Mouse (Mus musculus) spleen, embryonic (tissue): ENCODE data around the gene Slc35b2.

Experiments used
- CTCF ChIA-PET: fragments of 350-600 bp; sonication (Branson Sonifier 250); formaldehyde crosslinking; loops from one replicate; lab custom pipeline; 2022; lab: Charles Lee

The Slc35b2 gene

DNA sequence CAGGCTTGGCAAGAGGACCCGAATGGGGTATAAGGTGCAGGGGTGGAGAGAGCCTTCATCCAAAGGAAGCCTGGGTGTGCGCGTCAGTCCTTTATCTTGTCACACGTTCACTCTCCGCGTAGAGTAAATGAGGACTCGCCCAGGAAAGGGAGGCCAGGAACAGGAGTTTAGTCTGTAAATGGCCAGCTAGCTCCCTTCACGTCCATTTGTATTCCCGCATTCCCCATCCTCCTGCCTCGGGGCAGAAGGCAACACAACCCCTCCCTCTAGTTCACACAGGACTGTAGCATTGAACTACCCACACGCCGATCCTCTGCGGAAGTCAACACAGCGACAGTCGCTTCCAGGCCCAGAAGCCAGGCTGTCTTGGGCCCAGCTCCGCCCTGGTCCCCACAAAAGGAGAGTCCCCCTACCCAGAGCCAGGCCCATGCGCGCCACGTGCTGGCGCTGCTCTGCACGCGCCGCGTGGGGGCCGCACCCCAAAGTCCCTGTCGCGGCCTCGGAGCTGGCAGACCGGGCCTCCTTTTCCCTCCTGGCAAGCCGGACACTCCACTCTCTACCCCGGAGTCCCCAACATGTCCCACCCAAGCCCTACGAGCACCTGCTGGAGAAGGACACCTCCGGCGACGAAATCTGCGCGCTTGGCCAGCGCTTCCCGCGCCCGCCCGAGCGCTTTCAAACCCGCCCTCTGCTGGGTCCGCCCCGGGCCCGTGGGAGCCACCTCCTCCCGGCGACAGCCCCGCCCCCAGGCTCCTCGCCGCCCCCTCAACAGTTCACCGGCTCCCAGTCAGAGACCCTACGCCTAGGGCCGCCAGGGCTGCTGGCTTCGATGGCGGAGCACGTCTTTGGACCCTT, 31.4 kb downstream of the Slc35b2 start:
- CTCF ChIA-PET = interaction anchor here (1.4 to 1.5 kb wide), 2 partner anchors 11 to 37 kb away, joined by 3 read pairs; no protein-coding TSS in a partner anchor

DNA sequence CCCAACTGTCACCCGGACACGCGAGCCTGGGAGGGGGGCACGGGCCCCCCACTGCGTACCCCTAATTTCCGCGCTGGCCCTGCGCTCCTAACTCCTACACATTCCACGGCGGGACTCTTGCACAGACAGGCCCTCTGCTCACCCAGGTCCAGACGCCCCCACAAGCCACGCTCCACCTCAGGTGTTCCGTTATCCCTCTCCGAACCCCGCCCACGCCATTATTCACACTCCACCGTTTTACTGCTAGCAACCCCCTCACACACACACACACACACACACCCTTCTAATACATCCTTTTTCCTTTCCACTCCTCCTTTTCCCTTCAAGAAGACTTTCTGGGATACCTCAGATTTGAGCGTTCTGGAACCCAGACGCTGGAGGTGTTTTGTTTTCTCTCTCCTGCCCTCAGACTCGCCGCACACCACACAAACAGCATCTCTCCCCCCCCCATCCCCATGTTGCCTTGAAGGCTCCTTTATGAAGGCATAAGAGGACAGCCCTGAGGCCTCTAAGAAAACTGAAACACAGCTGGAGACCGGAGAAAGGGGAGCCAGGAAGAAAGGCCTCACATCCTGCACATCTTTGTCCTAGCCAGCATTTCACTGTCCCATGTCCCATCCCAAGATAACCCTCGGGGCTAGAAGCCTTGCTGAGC, 32.2 kb downstream of the Slc35b2 start:
- CTCF ChIA-PET = interaction anchor here (1.4 kb wide), 1 partner anchor 38 kb away, joined by 3 read pairs; no protein-coding TSS in a partner anchor

DNA sequence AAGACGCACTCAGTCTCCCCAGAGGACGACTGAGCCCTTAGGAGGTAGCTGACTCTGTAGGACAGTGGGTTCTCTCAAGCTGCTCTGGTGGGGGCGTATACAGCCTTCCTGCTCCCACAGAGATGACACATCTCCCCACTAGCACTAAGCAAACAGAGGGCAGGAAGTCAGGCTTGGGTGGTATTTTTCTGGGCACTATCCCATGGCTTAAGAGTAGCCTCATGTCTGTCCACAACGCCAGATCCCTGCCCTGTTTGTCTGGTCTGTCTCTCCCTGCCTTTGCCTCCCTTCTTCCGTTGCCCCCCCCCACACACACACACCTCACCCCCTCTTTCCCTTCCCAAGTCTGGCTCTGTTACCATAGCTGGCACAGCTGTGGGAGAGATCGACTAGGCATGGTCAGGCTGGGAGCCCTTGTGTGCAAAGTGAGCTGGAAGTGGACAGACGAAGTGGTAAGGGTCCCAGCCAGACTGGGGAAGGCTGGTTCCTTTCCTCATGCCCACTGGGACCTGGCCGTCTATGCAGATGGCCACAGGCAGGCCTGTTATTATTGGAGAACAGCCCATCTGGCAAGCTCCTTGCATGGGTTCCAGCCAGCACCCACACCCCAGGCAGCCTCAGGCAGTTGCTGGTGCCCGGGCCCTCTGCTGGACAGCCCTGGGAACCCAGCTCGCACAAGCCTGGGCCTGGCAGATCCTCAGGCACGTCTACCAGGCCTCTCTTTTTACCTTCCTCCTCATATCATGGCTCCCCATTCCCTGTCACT, 33.1 kb downstream of the Slc35b2 start:
- CTCF ChIA-PET = interaction anchor here (0.9 to 1.0 kb wide), 2 partner anchors 12 to 33 kb away, joined by 5 to 6 read pairs; no protein-coding TSS in a partner anchor

DNA sequence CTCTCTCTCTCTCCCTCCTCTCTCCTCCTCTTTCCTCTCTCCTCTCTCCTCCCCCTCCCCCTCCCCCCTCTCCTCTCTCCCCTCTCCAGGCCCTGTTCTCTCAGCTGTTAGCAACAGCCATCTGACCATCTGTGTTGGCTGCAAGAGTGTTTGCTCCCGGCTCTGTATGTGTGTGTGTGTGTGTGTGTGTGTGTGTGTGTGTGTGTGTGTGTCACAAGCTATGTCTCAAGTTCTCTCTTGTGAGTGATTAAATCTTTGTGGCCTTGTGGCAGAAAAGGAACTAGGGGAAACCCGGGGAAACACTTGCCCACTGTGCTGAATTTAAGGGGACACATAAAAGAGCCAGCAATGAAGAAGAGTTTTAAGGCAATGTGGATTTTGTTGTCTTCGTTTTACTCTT, 34.1 kb downstream of the Slc35b2 start:
- CTCF ChIA-PET = interaction anchor here (1.0 kb wide), 1 partner anchor 32 kb away, joined by 6 read pairs; no protein-coding TSS in a partner anchor

DNA sequence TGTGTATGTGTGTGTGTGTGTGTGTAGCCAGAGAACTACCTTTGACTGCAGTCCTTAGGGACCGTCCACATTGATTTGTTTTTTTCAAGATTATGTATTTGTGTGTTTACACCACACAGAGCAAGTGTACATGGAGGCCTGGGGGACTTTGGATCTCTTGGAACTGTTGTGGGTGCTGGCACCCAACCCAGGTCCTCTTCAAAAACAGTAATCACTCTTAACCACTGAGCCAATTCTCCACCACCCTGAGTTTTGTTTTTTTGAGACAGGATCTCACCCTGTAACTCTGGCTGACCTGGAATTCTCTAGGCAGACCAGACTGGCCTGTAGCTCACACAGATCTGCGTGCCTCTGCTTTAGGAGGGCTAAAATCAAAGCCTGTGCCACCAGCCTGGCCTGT, 34.7 kb downstream of the Slc35b2 start:
- CTCF ChIA-PET = no interaction called here

DNA sequence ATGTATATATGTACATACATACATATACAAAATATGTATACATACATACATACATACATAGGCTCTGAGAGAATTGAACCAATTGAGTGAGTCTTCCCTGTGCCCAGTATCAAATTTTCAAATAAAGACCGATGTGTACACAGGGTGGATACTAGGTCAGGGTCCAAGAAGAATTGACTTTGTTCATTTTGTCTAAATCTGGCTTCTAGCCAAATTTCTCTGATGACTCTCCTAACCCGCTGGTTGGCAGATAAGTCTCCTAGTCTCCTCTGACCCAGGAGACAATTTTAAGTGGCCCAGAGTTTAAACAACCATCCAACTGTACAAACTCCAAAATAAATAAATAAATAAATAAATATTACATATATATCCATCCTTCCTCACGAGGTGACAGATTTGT, 35.2 kb downstream of the Slc35b2 start:
- CTCF ChIA-PET = no interaction called here

DNA sequence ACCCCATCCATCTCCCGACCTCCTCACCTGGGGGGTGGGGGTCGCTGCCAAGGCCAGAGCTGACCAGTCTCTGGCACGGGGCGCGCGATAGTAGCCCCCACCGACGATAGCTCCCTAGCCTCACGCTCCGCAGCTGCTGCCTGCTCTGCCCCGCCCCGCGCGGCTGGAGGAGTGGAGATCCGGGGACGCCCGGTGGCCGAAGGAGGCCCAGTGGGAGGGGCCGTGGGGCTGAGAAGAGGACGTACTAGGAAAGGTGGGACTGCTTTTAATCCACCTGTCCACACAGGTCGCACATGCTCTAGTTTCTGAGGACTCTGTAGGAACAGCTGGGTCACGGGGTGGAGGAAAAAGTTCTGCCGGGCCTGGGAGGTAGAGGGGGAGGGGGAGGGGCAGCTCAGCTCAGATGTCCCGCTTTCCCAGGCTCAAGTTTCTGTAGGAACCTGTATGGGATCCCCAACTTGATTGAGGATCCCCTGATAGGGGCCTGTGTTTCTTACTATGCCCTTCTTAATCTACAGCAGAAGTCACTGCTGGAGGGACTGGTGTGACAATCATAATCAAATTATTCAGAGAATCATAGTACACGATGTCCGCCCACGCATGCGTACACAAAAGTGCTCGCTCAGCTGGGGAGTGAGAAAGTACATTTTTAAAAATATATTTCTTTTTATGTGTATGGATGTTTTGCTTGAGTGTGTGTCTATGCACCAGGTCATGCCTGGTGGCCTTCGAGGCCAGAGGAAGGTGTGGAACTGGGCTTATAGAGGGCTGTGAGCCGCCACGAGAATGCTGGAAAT, 36.0 kb downstream of the Slc35b2 start, which contains the start of gene Slc29a1:
Gene Slc29a1, minus strand, starts transcription at position 161 of the 797 bp plus-strand sequence.
- CTCF ChIA-PET = no interaction called here

DNA sequence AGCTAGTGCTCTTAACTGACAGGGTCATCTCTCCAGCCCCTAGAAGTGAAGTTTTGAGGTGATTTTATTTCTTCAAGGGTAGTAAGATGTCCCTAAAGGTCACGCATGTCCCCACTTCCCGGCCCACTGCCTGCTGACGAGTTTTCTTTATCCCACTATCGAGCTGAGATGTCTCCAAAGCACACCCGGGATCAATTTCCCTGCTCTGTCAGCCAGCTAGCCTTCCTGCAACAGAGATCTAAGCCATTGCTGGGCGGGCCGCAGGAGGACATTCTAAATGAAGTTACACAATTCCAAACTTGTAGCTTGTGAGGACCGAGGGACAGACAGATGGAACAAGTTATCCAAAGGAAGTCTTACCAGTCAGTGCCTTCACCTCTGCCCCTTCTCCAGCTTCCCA, 36.6 kb downstream of the Slc35b2 start:
- CTCF ChIA-PET = no interaction called here

DNA sequence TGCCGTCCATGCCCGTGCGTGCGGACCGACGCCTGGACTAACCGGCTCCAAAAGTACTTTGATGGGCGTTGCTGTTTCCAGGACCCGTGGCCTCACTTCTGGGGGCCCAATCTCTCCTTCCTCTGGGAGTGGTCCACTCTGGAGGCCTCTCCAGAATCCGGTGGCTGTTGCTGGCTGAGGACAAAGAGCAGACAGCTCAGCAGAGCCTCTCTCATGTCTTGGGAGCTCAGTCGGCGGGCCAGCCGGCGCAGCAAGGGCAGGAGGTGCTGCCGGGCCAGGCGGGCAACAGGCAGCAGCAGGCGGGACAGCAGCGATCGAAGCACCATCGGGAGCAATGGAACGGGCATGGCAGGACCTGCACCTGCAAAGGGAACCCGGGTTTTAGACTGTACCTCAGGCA, 37.7 kb downstream of the Slc35b2 start:
- CTCF ChIA-PET = no interaction called here

DNA sequence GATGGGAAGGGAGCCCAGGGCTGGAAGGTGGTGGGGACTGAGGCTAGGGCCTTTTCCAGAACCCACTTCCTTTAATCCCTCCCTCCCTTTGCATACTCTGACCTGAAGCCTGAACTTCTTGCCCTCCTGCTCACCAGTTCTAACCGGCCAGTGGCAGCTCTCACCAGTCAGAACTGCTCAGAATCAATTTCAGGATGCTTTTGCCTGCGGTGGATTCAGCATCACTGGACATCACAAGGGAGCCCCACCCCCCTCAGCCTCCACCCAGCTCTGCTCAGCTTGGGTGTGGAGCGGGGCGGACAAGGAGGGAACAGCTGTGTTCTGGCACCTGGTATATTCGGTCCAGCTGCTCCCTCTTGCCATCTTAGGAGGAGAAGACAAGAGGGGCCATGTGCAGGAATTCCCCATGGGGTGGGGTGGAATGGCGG, 38.2 kb downstream of the Slc35b2 start, which contains the start of gene Mymx:
Gene Mymx, minus strand, starts transcription at position 226 of the 428 bp plus-strand sequence.
- CTCF ChIA-PET = no interaction called here

DNA sequence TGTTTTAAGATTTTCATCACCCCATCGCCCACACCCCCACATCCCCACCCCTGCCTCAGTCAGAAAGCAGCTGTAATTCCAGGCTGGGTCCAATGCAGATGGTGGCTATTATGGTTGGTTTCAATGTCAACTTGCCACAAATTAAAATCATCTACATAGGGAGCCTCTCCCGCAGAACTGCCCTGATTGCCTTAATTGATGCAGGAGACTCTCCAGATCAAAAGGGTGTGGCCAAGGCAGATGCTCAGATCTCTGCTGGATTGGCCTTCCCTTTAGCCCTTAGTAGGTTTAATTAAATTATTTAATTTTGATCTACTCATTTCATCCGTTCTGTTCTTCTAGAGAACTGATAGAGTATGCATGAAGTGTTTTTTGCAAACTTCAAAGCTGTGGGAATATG, 39.3 kb downstream of the Slc35b2 start:
- CTCF ChIA-PET = no interaction called here

DNA sequence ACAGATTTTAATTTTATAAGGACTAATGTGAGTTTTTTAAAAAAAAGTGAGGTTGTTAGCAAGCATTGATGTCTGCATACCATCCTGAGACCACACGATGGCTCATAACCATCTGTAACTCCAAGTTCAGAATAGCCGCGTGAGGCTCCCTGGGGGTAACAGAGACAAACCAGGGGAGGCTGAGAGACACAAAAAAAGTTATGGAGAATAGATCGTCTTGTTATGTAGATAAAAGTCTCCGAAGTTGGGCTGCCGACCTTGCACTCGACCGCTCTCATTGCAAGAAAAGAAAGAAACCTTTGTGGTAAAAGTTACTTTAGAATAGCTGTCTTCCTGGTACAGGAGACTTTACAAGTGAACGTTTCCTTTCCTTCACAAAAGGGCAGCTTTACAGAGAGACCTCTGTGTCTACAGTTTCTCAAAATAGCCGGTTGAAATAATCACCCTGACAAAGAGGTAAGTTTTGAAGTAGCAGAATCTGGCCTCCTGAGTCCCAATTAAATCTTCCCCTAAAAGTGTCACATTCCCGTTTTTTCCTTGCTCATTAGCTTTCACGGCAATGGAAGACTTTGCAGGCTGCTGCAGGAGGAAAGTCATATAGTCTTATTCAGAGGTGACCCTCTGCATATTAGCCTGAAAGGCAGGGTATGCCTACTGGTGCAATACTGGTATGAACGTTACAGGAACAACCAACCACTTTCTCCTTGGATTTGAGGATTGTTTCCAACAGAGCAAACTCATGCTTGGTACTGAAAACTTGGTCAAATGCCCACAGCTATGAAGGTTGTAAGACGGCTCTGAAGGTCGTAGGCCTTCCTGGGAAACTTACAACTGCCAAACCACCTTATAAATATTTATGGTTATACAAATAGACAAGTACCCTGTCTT, 43.6 kb downstream of the Slc35b2 start:
- CTCF ChIA-PET = interaction anchor here (0.6 kb wide), 1 partner anchor 36 kb away, joined by 6 read pairs; no protein-coding TSS in a partner anchor

DNA sequence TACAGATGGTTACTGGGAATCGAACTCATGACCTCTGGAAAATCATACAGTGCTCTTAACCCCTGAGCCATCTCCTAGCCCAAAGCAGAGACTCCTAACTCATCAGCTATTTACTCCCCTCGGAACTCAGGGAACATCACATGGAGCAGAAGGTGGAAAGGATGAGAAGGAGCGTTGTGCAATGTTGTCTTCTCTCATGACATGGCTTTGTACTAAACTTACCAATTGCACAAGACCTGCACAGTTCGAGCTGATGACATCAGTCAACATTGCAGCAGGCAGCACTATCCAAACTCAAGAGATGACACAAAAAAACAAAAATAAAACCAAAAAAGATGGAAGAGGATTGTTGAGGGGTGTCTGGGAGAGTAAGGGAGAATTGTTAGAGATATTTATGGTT, 44.7 kb downstream of the Slc35b2 start:
- CTCF ChIA-PET = no interaction called here

DNA sequence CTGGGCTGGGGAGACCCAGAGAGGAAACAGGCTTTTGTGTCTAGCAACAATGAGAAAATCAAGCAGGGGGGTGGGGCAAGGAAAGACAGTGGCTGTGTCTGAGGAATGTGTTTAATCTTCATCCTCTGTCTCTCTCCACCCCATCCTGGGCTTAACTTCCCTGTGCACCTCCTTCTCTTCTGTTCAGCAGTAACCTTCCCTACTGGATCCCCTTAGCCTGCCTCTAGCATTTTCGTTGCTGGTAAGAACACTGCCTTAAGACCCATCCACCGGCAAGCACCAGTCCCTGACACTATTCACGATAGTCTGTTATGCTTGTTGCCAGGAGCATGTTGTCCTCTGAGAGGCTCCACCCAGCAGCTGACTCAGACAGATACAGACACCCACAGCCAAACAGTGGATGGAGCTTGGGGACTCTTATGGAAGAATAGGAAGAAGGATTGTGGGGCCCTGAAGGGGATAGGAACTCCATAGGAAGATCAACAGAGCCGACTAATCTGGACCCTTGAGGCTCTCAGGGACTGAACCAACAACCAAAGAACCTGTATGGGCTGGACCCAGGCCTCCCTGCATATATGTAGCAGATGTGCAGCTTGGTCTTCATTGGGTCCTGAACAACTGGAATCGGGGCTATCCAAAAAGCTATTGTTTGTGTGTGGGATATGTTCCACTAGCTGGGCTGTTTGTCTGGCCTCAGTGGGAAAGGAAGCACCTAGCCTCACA, 46.6 kb downstream of the Slc35b2 start:
- CTCF ChIA-PET = interaction anchor here (1.0 kb wide), 1 partner anchor 28 kb away, joined by 4 read pairs; no protein-coding TSS in a partner anchor

DNA sequence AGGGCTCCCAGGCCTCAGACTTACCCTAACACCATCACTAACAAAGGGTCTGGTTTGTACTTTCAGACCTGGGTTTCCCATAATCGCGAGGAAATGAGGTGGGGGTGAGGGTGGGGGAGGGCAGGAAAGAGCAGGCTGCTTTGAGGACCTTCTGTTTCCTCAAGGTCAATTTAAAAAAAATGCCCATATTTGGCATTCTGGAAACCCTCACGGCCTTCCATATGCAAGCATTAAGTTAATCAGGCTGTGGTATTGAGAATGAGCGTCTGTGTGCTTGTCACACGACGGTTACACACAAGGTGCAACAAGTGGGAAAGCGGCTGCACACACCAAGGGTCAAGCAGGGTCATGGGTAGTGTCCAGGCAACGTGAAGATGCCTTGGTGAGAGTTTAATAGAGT, 48.3 kb downstream of the Slc35b2 start:
- CTCF ChIA-PET = no interaction called here

DNA sequence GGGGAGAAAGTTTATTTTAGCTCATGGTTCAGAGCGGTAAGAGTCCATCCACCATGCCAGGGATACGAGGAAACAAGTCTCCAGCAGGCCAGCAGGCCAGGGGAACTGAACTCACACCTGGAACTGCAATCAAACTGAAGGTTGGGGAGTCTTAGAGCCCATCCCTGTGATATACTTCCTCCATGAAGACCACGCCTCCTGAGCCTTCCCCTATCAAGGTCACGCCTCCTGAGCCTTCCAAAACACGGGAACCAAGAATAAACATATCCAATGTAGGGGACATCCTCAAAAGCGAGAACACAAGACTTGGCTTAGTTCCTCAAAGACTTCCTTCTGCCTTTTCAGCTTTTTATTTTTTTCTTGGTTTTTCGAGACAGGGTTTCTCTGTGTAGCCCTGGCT, 49.2 kb downstream of the Slc35b2 start:
- CTCF ChIA-PET = no interaction called here

DNA sequence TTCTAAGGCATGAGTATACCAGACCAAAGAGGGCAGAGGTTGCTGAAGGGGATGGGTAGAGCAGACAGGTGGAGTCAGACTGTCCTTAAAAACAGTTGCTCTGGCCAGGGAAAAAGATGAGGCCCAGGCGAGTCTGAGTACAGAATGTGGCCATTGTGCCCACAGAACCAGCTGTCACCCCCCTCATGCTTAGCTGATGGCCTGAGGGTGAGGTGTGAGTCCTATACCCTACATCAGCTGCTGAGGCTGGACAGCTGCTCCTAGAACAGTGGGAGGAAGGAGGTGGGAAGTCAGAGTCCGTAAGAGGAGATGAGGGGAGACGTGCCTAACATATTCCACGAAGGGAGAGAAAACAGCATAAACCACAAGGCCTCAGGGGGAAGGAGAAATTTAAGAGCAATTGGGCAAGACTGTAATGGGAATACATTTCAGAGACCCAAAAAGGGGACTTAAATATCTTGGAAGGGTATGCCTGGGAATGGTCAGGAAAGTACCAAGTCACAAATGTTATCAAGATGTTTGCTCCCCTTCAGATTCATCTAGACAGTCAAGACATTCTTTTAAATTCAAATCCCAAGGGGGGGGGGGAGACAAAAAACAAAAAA, 52.5 kb downstream of the Slc35b2 start:
- CTCF ChIA-PET = interaction anchor here (0.5 kb wide), 1 partner anchor 797 kb away, joined by 7 read pairs; no protein-coding TSS in a partner anchor

DNA sequence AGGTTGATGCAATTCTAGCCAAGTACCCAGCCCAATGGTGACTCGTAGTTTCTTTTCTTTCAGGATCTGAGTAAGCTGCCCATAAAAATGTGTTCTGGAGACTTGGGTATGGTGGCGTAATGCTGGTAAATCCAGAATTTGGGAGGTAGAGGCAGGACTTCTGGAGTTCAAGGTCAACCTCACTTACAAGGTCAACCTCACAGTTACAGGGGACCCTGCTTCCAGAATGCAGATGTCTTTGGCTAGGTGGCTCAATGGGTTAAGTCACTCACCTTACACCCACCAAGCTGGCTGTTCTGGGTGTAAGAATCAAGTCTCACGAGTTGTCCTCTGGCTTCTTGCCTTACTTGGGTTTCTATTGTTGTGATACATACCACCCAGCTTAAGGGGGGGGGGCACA, 53.0 kb downstream of the Slc35b2 start:
- CTCF ChIA-PET = interaction anchor here (0.5 kb wide), 1 partner anchor 797 kb away, joined by 7 read pairs; no protein-coding TSS in a partner anchor
